Mouse (Mus musculus) kidney, embryonic 14.5 days (tissue): ENCODE results near the gene Rps11. TPM values are rescaled to one million over a fixed set of nuclear protein-coding genes. Genes with fewer than 3 reads are reported as not detected.
"Not testable (repeated sequence)": the region's sequence is repeated elsewhere in the genome, so short reads cannot be mapped to it uniquely, and the experiment has no call there.

Source experiments
- ATAC-seq: fragments of 200-750 bp; cut with Nextera tagmentation; 2 replicates; pipeline ENCODE4 v1.8.0; 2017; ENCODE audit warnings: moderate number of reproducible peaks, mild to moderate bottlenecking, moderate TSS enrichment, moderate library complexity; ENCODE audit not compliant: low FRiP score, low TSS enrichment
- H3K27ac ChIP-seq: fragments of 300-500 bp; sonication (generic); 2 replicates; pipeline ENCODE4 v1.5.1; 2014; ENCODE audit warnings: low read depth, mild to moderate bottlenecking, low read length, moderate library complexity, mixed read lengths
- H3K27me3 ChIP-seq: fragments of 300-500 bp; sonication (generic); 2 replicates; pipeline ENCODE4 v1.6.1; 2014; ENCODE audit warnings: mild to moderate bottlenecking, low read length; ENCODE audit not compliant: control insufficient read depth, insufficient read depth
- H3K36me3 ChIP-seq: fragments of 300-500 bp; sonication (generic); 2 replicates; pipeline ENCODE4 v1.6.1; 2014; ENCODE audit warnings: low read length, mixed read lengths; ENCODE audit not compliant: control insufficient read depth, insufficient read depth
- H3K4me1 ChIP-seq: fragments of 300-500 bp; sonication (generic); 2 replicates; pipeline ENCODE4 v1.6.1; 2014; ENCODE audit warnings: low read length, mixed read lengths; ENCODE audit not compliant: control insufficient read depth, insufficient read depth
- H3K4me2 ChIP-seq: fragments of 300-500 bp; sonication (generic); replicated peaks from 2 replicates; pipeline ENCODE4 v1.6.1; 2014; ENCODE audit warnings: low read depth, mild to moderate bottlenecking, low read length
- H3K4me3 ChIP-seq: fragments of 300-500 bp; sonication (generic); 2 replicates; pipeline ENCODE4 v1.5.1; 2014; ENCODE audit warnings: mild to moderate bottlenecking, low read length
- H3K9ac ChIP-seq: fragments of 300-500 bp; sonication (generic); 2 replicates; pipeline ENCODE4 v1.6.1; 2014; ENCODE audit warnings: low read depth, mild to moderate bottlenecking, low read length, moderate library complexity
- H3K9me3 ChIP-seq: fragments of 300-500 bp; sonication (generic); 2 replicates; pipeline ENCODE4 v1.6.1; 2016; ENCODE audit warnings: low read length; ENCODE audit not compliant: control insufficient read depth
- WGBS: fragments of 180-500 bp; shearing (Covaris S2); extraction: QIAGEN DNeasy Blood & Tissue Kit; methylation state at CpG from one replicate; pipeline ENCODE4 v1.1.7; 2014; 5-methylcytosine and 5-hydroxymethylcytosine counted together
- polyA plus RNA-seq: library from polyadenylated mRNA; unstranded; fragments of >200 nt; fragmentation: Nextera tagmentation; extraction: Ambion mirVana; gene quantifications from 2 replicates; pipeline ENCODE4 v1.2.1, GENCODE M21; 2014

Gene Rps11
- polyA plus RNA-seq, 1 experiment from 2014 or later: 1,882 TPM

DNA sequence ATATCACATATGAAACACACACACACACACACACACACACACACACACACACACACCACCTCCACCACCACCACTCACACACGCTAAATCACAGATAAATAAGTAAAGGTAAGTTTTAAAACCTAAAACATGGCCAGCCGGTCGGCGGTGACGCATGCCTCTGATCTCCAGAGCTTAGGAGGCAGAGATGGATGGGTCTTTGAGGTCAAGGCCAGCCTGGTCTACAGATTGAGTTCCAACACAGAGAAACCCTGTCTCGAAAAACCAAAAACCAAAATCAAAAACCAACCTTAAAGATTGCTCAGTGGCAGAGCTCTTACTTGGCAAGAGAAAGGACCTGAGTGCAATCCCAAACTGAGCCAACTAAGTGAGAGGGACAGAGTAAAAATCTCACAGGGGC, 24.2 kb downstream of the Rps11 start:
- H3K4me3 ChIP-seq: no peak overlapping the region
- no peak overlapping the region for H3K9ac ChIP-seq
- H3K36me3 ChIP-seq: peaks cover 8% of the 10 kb centered on the region; the same call in 1 of the 2 replicates
- H3K27ac ChIP-seq: no peak overlapping the region
- no peak for ATAC-seq
- no peak overlapping the region for H3K4me2 ChIP-seq
- H3K4me1 ChIP-seq: peaks cover 17% of the 10 kb centered on the region
- H3K9me3 ChIP-seq: no peaks in the 10 kb centered on the region
- no peaks in the 10 kb centered on the region for H3K27me3 ChIP-seq
- WGBS: 63% methylated on average over 6 of the region's 6 CpGs

GRCm38 (mm10) chr7:45098541-45099240, 25.5 kb downstream of the Rps11 start:
- ATAC-seq: no peak
- Histone ChIP-seq H3K27ac (no peak overlapping the region), H3K4me2 (no peak overlapping the region), H3K9ac (no peak overlapping the region), H3K36me3 (peaks cover 8% of the 10 kb centered on the region; the same call in 1 of the 2 replicates), H3K4me3 (no peak overlapping the region), H3K9me3 (no peaks in the 10 kb centered on the region), H3K4me1 (peaks cover 22% of the 10 kb centered on the region), H3K27me3 (no peaks in the 10 kb centered on the region)
- WGBS: 88% methylated on average over 8 of the region's 8 CpGs

- peak overlapping the region; percentile 42; the same call in 1 of the 2 replicates for H3K27ac ChIP-seq
- WGBS: 52% methylated on average over 6 of the region's 6 CpGs
- no peak for ATAC-seq
Measured at GRCm38 (mm10) chr7:45097479-45097878, 26.8 kb downstream of the Rps11 start.

GRCm38 (mm10) chr7:45095965-45096364, 28.3 kb downstream of the Rps11 start:
- not testable (repeated sequence) for H3K27ac ChIP-seq, H3K36me3 ChIP-seq, H3K4me3 ChIP-seq, H3K9ac ChIP-seq, ATAC-seq, H3K9me3 ChIP-seq, H3K27me3 ChIP-seq, H3K4me2 ChIP-seq
- H3K4me1 ChIP-seq: peaks cover 24% of the 10 kb centered on the region; the same call in 1 of the 2 replicates
- 94% methylated on average over 14 of the region's 14 CpGs for WGBS

More at GRCm38 (mm10) chr7:45097479-45097878, 26.8 kb downstream of the Rps11 start:
- H3K9me3 ChIP-seq: no peaks in the 10 kb centered on the region
- no peak overlapping the region for H3K4me2 ChIP-seq
- no peak overlapping the region for H3K9ac ChIP-seq
- H3K4me1 ChIP-seq: peaks cover 23% of the 10 kb centered on the region
- peaks cover 8% of the 10 kb centered on the region; the same call in 1 of the 2 replicates for H3K36me3 ChIP-seq
- no peaks in the 10 kb centered on the region for H3K27me3 ChIP-seq
- H3K4me3 ChIP-seq: no peak overlapping the region

DNA sequence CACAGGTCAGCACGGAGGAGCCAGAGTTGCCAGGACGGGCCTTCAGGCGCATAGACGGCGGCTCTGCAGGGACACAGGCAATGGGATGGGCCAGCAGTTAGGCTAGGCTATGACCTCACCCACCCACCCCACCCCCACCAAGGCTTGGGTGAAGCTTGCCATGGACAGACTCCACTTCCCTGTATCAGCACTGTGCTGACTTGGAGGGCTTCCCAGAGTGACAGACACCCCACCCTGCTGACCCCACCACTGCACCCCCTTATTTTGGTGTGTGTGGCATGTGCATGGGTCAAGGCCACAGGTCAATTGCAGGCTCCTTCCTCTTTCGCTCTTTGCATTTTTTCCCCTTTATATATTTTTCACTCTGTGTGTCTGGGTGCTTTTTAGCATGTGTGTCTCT, 28.9 kb downstream of the Rps11 start:
- ATAC-seq: no peak
- WGBS: 80% methylated on average over 3 of the region's 6 CpGs
- no peak overlapping the region for H3K27ac ChIP-seq
- peaks cover 27% of the 10 kb centered on the region; the same call in 1 of the 2 replicates for H3K4me1 ChIP-seq
- no peak overlapping the region for H3K4me3 ChIP-seq
- H3K9me3 ChIP-seq: no peaks in the 10 kb centered on the region
- H3K4me2 ChIP-seq: no peak overlapping the region
- no peak overlapping the region for H3K9ac ChIP-seq
- no peaks in the 10 kb centered on the region for H3K27me3 ChIP-seq
- H3K36me3 ChIP-seq: peaks cover 8% of the 10 kb centered on the region; the same call in 1 of the 2 replicates

DNA sequence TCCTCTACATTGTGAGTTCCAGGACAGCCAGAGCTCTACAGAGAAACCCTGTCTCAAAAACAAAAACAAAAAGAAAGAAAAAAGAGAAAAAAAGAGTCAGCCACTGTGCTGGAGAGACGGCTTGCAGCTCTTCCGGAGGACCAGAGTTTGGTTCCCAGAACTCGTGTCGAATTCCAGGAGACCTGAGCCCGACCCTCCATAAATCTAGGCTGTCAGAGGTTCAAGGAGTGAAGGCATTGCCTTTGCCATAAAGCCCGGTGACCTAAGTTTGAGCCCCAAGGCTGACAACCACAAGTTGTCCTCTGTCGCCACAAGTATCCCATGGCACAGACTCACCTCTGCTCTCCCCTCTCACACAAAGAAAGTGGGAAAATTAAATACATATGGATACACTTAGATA, 30.1 kb downstream of the Rps11 start:
- Histone ChIP-seq H3K4me2 (no peak overlapping the region), H3K27ac (peak overlapping the region; percentile 85), H3K4me1 (peaks cover 27% of the 10 kb centered on the region; the same call in 1 of the 2 replicates), H3K4me3 (no peak overlapping the region), H3K36me3 (peaks cover 8% of the 10 kb centered on the region; the same call in 1 of the 2 replicates), H3K27me3 (no peaks in the 10 kb centered on the region), H3K9ac (no peak overlapping the region), H3K9me3 (no peaks in the 10 kb centered on the region)
- 7% methylated on average over 7 of the region's 7 CpGs for WGBS
- peak; percentile 7; the same call in 1 of the 2 replicates for ATAC-seq

DNA sequence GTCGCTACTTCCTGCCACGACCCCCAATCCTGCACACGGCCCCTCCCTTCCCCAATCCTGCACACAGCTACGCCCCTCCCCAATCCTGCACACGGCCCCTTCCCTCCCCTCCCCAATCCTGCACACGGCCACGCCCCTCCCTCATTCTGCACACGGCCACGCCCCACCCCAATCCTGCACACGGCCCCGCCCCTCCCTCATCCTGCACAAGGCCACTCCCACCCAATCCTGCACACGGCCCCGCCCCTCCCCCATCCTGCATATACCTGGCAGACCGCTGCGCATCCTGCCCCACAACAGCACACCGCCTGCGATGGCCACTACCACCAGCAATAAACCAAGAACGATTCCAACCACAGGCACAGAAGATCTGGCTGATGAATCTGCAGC, 30.7 kb downstream of the Rps11 start:
- WGBS: 26% methylated on average over 17 of the region's 18 CpGs
- Histone ChIP-seq H3K36me3 (peaks cover 12% of the 10 kb centered on the region), H3K9ac (no peak overlapping the region), H3K9me3 (no peaks in the 10 kb centered on the region), H3K4me3 (no peak overlapping the region), H3K4me2 (0 out of 2 replicates have a peak overlapping the region, but pooled peaks have one; percentile 2), H3K27me3 (no peaks in the 10 kb centered on the region), H3K4me1 (peaks cover 27% of the 10 kb centered on the region; the same call in 1 of the 2 replicates), H3K27ac (peak overlapping the region; percentile 85)
- ATAC-seq: no peak

GRCm38 (mm10) chr7:45092828-45093515, 31.3 kb downstream of the Rps11 start:
- no peaks in the 10 kb centered on the region for H3K27me3 ChIP-seq
- peak overlapping the region; percentile 85 for H3K27ac ChIP-seq
- peaks cover 27% of the 10 kb centered on the region; the same call in 1 of the 2 replicates for H3K4me1 ChIP-seq
- H3K4me3 ChIP-seq: no peak overlapping the region
- ATAC-seq: no peak
- no peak overlapping the region for H3K9ac ChIP-seq
- 33% methylated on average over 12 of the region's 12 CpGs for WGBS
- H3K36me3 ChIP-seq: peaks cover 18% of the 10 kb centered on the region
- H3K9me3 ChIP-seq: no peaks in the 10 kb centered on the region
- peak overlapping the region; percentile 3; the same call in 1 of the 2 replicates for H3K4me2 ChIP-seq

- peak; percentile 91 for ATAC-seq
- Histone ChIP-seq H3K9me3 (no peaks in the 10 kb centered on the region), H3K4me3 (peak within 1 kb of the TSS; percentile 58), H3K4me2 (peak within 1 kb of the TSS; percentile 76), H3K36me3 (peaks cover 25% of the 10 kb centered on the region), H3K27ac (peak within 1 kb of the TSS; percentile 85), H3K9ac (peak within 1 kb of the TSS; percentile 78), H3K27me3 (no peaks in the 10 kb centered on the region), H3K4me1 (peaks cover 27% of the 10 kb centered on the region; the same call in 1 of the 2 replicates)
- under 1% methylated on average over 16 of the region's 16 CpGs for WGBS
Measured at GRCm38 (mm10) chr7:45092048-45092447, 32.2 kb downstream of the Rps11 start, which contains the start of gene Rcn3. Gene Rcn3, minus strand, starts transcription at chr7:45092221.
